Mouse (Mus musculus) gastrocnemius, postnatal 36 days (tissue): ENCODE measurements around the gene Ttc28. TPM values are rescaled to one million over a fixed set of nuclear protein-coding genes. Genes with fewer than 3 reads are reported as not detected.

Experiments
- DNase-seq, 2 experiments: peaks; one replicate each; pipeline ENCODE4 v3.0.0; 2022
- intact Hi-C: fragments of 180-260 bp; cut with DNase I; formaldehyde crosslinking; loops from one replicate; pipeline ENCODE4 v1.15.1; 2025
- total RNA-seq, 2 experiments: library from RNA; stranded (reverse); gene quantifications; 2 replicates each; pipeline ENCODE4 v1.2.3; 2021

Gene Ttc28
- total RNA-seq, 2 experiments from 2014 or later = 12.6 to 13.9 TPM

GRCm38 (mm10) chr5:111151882-111152759 lies 272.5 kb downstream of the Ttc28 start:
- no peak for DNase-seq
- intact Hi-C loops = no loop called here

GRCm38 (mm10) chr5:111154586-111154985 lies 275.0 kb downstream of the Ttc28 start:
- DNase-seq = no peak
- intact Hi-C loops = no loop called here

DNA sequence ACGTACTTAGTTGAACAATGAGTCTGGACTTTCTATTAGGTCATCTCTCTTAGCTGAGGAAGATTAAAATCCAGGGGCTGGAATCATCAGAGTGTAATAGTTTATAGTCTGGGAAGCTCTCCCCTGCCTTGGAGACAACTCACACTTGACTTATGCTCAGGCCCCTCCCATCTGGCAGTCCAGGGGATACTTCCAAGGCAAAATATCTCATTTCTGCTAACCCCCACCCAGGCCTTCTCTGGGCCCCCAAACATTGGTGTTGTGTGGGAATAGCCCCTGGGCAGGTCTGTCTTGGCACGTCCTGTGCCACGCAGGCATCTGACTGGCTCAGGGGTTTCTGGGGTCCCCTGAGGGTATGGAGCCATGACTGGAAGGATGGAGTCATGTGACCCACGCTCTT lies 275.7 kb downstream of the Ttc28 start:
- DNase-seq = no peak
- intact Hi-C loops = no loop called here

GRCm38 (mm10) chr5:111155928-111156327 lies 276.3 kb downstream of the Ttc28 start:
- DNase-seq = no peak
- intact Hi-C loops = no loop called here

- intact Hi-C loops = no loop called here
- DNase-seq = no peak
Measured at GRCm38 (mm10) chr5:111158266-111158665, 278.7 kb downstream of the Ttc28 start.

- DNase-seq = no peak
- intact Hi-C loops = no loop called here
Measured at GRCm38 (mm10) chr5:111159628-111160321, 280.2 kb downstream of the Ttc28 start.

GRCm38 (mm10) chr5:111161146-111161930 lies 281.7 kb downstream of the Ttc28 start:
- no peak for DNase-seq
- intact Hi-C loops = no loop called here

DNA sequence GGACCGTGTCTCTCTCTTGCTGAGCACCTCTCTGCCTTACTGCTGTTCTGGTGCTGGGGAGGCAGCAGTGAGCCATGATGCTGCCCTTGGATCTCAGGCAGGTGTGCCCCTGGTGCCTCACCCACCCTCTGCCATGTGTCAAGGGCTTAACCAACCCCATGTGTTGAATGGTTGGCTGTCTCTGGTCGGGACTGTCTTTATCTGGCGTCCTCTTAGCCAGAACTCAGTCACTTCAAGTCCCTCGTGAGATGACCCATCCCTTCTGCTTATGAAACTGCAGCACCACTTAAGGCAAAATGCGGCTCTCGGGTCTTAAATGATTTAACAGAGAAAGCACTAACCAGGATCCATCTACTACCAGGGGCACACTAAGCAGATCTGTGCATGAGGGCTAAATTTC lies 283.3 kb downstream of the Ttc28 start:
- no peak for DNase-seq
- intact Hi-C loops = no loop called here

- DNase-seq = no peak
- intact Hi-C loops = no loop called here
Measured at GRCm38 (mm10) chr5:111163377-111163776, 283.8 kb downstream of the Ttc28 start.

GRCm38 (mm10) chr5:111164348-111164920 lies 284.8 kb downstream of the Ttc28 start:
- intact Hi-C loops = no loop called here
- DNase-seq = no peak

DNA sequence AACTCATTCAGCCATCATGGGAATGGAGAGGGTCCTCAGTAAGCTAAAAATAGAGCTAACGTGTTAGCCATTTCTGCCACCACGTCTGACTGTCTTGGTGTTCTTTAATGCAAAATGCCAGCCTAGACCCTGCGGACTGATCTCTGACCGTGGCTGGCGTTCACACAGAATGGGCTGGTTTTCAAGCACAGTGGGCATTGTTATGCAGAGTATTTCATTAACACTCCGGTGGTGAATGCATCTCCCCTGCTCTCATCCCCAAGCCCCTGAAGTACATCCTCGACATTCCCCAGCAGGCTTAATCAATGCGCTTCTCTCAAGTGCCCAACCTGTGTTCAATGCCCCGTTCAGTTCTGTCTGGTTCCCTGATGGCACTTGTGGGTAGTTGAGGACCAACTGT lies 290.8 kb downstream of the Ttc28 start:
- DNase-seq = no peak
- intact Hi-C loops = no loop called here

GRCm38 (mm10) chr5:111175410-111175809 lies 295.8 kb downstream of the Ttc28 start:
- no peak for DNase-seq

GRCm38 (mm10) chr5:111175842-111176241 lies 296.2 kb downstream of the Ttc28 start:
- intact Hi-C loops = no loop called here
- DNase-seq = no peak

More at GRCm38 (mm10) chr5:111175410-111175809, 295.8 kb downstream of the Ttc28 start:
- intact Hi-C loops = no loop called here

DNA sequence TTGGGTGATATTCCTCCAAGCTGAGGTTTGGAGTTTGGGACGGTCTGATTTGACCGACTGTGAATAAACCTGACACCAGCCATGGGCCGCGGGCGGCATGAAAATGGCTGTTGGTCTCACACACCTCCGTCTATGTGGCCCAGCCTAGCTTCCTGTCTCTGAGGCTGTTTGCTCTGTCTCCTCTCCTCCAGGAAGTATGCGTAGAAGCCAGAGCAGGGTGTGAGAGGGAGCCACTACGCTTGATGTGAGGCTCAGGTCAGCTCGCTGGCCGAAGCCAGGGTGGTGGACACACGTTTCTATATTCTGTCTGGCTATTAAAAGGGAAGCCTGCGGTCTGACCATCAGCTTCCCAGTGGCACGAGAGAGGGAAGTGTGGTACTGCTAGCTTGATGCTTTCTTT lies 296.8 kb downstream of the Ttc28 start:
- intact Hi-C loops = no loop called here

DNA sequence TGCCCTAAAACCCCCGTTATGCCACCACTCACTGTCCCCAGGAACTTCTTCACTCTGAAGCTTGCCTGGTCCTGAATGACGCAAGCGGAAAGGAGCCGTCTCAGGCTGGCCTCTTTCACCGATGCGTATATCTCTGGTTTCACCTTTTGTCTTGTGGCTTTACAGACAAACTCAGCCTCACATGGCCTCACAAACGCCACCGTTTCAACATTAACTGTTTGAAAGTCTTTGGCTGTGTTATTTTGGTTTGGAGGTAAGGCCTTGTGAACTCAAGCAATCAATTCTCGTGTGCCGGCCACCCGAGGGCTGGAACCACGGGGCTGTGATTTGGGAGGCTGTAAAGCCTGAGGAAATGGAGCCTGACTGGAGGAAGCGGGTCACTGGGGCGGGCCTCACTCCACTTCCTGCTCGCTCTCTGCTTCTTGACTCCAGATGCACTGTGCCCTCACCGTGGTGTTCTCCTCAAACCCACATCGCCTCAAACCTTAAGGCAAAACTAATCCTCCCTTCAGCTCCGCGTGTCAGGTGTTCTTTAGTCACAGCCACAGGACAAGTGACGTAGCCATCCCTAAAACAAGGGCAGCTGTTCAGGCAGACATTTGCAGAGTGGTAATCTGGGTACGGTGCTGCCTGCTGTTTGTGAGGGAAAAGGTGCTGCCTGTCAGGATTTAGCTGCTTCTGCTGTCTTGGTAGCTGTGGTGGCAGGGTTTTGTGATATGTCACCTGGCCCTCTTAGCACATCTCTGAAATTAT lies 298.9 kb downstream of the Ttc28 start:
- DNase-seq = no peak
- intact Hi-C loops = no loop called here

More for the DNA sequence above, 296.8 kb downstream of the Ttc28 start:
- no peak for DNase-seq

GRCm38 (mm10) chr5:111179651-111180050 lies 300.0 kb downstream of the Ttc28 start:
- intact Hi-C loops = no loop called here
- no peak for DNase-seq

DNA sequence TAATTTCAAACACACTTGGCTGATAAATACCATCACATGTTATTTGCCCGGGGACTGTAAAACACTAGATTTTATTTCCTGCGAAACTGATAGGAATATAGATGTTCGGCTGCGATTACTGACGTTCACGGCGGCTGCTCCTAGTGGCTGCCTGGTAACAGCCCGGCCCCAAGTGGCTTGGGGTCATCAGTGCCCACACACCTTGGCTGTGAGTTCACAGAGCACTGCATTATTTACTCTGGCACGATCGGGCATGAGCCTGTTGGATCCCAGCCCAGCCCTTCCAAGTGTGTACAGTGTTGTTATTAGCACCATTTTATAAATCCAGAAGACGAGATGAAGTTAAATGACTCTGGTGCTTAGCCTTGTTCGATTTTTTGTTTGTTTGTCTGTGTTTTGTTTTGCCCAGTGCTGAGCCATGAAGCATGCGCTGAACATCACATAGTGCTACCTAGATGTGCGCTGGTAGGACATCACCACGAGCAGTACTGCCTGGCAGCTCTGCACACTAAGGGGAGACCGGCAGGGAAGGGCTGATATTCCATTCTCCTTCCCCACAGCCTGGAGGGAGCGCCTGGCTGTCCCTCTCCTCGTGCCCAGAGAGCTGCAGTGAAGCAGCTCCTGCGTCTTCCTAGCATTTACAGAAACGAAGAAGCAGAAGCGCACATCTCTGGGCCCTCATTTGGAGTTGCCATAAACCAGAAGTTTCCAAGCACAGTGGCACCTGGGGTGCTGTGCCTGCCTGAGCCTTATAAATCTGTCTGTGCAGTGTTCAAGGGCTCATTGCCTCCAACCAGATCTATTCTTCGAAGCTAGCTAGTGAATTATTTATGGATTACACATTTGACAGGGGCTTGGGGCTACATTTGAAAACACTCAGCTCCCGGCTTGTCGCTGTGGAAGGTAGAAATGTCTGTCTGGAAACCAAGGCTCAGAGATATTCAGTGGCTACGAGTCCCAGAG lies 300.8 kb downstream of the Ttc28 start:
- intact Hi-C loops = no loop called here
- DNase-seq = no peak

DNA sequence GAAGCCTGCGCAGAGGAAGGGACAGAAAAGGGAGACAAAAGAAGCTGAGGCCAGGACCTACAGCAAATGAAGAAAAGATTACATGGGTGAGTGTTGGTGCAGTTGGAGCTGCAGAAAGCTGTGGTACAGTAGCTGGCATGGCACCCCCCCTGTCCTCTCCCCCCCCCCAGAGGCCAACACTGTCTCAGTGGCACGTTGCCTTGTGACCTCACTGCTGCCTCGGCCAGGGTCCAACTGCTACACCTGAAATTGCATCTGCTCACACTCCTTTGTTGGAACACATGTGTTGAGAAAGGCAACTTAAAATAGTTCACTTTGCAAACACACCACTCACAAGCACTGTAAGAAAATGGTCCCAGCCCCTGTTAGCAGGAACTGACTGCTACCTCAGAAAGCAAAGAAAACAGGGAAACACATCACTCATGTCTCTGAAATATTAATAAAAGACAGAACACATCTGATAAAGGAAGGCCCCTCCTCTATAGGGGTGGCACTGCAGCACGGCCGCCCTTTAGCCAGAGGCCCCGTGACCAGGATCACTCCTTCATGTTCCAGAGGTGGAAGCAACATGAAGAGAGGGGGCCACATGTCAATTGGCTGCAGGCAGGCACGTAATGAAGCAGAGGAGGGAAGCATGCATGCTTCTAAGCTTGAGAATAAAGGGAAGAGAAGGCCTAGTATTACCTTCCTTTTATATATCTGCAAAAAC lies 301.8 kb downstream of the Ttc28 start:
- intact Hi-C loops = no loop called here
- no peak for DNase-seq
